Mouse (Mus musculus): ENCODE data around the gene Actn1. TPM values are rescaled to one million over a fixed set of nuclear protein-coding genes. Genes with fewer than 3 reads are reported as not detected.

Actn1 gene
- polyA plus RNA-seq, 1 experiment from 2014 or later: 51.2 TPM

DNA sequence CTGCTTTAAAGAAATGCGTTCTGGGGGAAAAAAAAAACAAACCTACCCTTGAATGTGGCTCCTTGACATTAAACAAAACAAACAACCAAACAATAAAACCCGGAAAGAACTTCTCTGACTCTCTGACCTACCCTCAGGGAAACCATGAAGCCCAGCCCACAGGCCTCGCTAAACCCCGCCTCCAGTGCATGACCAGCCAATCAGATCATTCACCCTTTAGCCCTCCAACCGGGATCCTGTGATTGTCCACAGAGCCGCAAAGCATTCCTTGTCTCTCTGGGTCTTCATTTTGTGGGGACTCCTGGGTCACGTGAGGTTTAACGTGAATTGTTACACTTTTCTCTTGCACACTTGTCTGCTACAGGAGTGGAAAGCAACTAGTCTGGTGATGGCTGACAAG is 109.5 kb downstream of the Actn1 start:
- Histone ChIP-seq H3K27me3 (ENCODE audit: control insufficient read depth, insufficient read depth, low read length) (no peaks in the 10 kb centered on the region), H3K9me3 (replicated peaks; ENCODE audit: control insufficient read depth, low read length) (0 out of 2 replicates have a peak, but pooled peaks cover 3% of the 10 kb centered on the region)
- 35% methylated on average over 8 of the region's 8 CpGs for WGBS

DNA sequence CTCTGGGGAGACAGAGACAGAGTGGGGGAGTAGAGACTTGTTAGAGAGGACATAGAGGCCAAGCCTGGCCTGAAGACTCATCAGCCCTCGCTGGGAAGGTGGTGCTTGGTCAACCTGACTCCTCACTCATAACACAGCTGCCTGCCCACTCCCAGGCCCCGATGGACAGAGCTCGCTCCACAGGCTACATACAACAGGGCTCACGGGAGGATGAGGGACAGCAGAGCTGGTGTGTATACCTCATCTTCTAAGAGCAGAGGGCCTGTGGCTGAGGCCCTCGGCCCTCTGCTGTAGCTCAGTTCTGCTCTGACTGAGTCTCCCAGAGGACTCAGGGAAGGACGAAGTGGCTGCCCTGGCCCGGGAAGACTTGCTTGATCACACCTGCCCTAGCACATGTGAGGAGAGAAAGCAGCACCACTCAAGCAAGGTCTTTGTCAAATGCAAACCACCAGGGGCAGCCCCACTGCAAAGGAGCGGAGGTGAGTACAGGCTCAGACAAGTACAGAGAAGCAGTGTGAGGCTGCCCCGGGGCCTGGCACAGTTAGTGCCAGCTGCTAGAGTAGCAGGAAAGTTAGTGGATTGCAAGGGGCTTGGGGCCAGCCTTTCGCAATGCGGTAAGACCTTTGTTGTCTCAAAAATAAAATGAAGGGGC is 112.5 kb downstream of the Actn1 start:
- 0 out of 2 replicates have a peak, but pooled peaks have one; percentile 24 for ATAC-seq (ENCODE audit: insufficient read depth, low FRiP score)
- H3K36me3 ChIP-seq (ENCODE audit: control insufficient read depth, insufficient read depth, low read length): no peaks in the 10 kb centered on the region
- peak overlapping the region; percentile 76; the same call in 1 of the 2 replicates for H3K27ac ChIP-seq (ENCODE audit: low read length)
- 0 out of 2 replicates have a peak, but pooled peaks cover 3% of the 10 kb centered on the region for H3K9me3 ChIP-seq (replicated peaks; ENCODE audit: control insufficient read depth, low read length)
- no peak overlapping the region for H3K4me3 ChIP-seq (replicated peaks; ENCODE audit: low read length)
- H3K4me1 ChIP-seq (ENCODE audit: control insufficient read depth, insufficient read depth, low read length): peaks cover 15% of the 10 kb centered on the region; the same call in 1 of the 2 replicates
- H3K9ac ChIP-seq (ENCODE audit: low read length): no peak overlapping the region
- H3K27me3 ChIP-seq (ENCODE audit: control insufficient read depth, insufficient read depth, low read length): no peaks in the 10 kb centered on the region
- 77% methylated on average over 11 of the region's 11 CpGs for WGBS
- no peak overlapping the region for H3K4me2 ChIP-seq (ENCODE audit: low read depth, low read length)

More for the DNA sequence above, 109.5 kb downstream of the Actn1 start:
- no peak overlapping the region for H3K4me3 ChIP-seq (replicated peaks; ENCODE audit: low read length)
- peak overlapping the region; percentile 28; the same call in 1 of the 2 replicates for H3K4me2 ChIP-seq (ENCODE audit: low read depth, low read length)
- H3K36me3 ChIP-seq (ENCODE audit: control insufficient read depth, insufficient read depth, low read length): no peaks in the 10 kb centered on the region
- H3K4me1 ChIP-seq (ENCODE audit: control insufficient read depth, insufficient read depth, low read length): peaks cover 11% of the 10 kb centered on the region; the same call in 1 of the 2 replicates
- no peak overlapping the region for H3K27ac ChIP-seq (ENCODE audit: low read length)
- ATAC-seq (ENCODE audit: insufficient read depth, low FRiP score): no peak
- H3K9ac ChIP-seq (ENCODE audit: low read length): no peak overlapping the region

DNA sequence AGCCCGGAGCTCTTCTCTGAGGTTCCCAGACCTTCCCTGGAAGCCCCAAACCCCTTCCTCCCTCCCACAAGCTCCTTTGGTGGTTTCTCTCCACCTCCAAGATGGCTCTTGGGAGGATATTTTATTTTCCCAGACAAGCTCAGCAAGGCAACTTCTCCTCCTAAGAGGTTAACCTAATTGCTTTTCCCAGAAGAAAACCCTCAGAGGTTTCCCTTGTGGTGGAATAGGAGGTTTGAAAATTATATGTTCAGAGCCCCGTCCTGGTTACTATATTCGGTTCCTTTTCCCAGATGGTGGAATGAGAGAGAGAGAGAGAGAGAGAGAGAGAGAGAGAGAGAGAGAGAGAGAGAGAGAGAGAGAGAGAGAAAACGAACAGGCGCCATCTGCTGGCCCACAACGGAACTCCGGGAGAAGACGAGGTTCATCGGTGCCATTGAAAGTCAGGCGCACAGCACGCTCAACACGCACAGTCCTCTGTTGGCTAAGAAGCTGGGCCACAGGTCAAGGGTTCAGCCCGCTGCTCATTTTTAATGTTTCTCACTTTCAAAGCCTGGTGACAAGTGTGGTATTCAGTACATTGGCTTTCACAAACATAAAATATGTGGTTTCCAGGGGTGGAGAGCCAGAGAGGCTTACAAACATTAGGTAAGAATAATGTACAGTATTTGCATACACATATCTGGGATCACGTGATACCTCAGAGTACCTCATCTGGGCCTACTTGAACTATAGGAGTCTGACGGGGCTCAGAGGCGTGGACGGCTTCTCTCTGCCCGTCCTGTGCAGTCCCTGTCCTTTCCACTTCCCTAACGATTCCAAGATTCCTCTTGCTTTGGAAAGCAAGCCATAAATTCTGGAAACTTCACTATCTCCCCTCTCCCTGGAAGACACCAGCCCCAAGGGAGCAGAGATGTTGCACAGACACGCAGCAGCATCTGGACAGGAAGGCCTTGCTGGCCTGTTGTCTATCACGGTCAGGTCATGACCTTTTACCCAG is 113.6 kb downstream of the Actn1 start:
- 29% methylated on average over 21 of the region's 21 CpGs for WGBS
- Histone ChIP-seq H3K9me3 (replicated peaks; ENCODE audit: control insufficient read depth, low read length) (no peaks in the 10 kb centered on the region), H3K9ac (ENCODE audit: low read length) (no peak overlapping the region), H3K4me1 (ENCODE audit: control insufficient read depth, insufficient read depth, low read length) (peaks cover 15% of the 10 kb centered on the region; the same call in 1 of the 2 replicates), H3K4me2 (ENCODE audit: low read depth, low read length) (no peak overlapping the region), H3K27me3 (ENCODE audit: control insufficient read depth, insufficient read depth, low read length) (no peaks in the 10 kb centered on the region), H3K36me3 (ENCODE audit: control insufficient read depth, insufficient read depth, low read length) (no peaks in the 10 kb centered on the region), H3K27ac (ENCODE audit: low read length) (peak overlapping the region; percentile 76), H3K4me3 (replicated peaks; ENCODE audit: low read length) (no peak overlapping the region)
- ATAC-seq (ENCODE audit: insufficient read depth, low FRiP score): peak; percentile 68

DNA sequence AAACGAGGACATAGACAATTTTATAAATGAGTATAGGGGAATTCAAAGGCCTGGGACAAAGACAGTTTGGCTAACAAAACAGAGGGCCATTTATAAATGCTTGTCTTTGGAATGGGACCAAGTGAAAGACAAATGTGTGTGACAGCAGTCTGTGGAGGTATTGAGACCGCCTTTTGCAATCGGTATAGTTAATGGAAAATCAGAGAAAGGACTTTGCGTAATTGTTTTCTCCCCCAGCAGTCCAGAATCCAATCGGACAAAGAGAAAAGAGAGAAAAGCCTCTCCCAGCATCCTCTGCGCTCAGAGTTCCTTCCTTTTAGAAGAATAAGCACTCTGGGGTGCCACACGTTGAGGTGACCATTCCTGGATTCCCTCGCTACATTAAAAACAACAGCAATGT is 114.8 kb downstream of the Actn1 start:
- no peaks in the 10 kb centered on the region for H3K36me3 ChIP-seq (ENCODE audit: control insufficient read depth, insufficient read depth, low read length)
- no peak overlapping the region for H3K9ac ChIP-seq (ENCODE audit: low read length)
- no peak overlapping the region; the same call in 1 of the 2 replicates for H3K27ac ChIP-seq (ENCODE audit: low read length)
- WGBS: 57% methylated on average over 8 of the region's 8 CpGs
- H3K4me2 ChIP-seq (ENCODE audit: low read depth, low read length): no peak overlapping the region
- no peaks in the 10 kb centered on the region for H3K27me3 ChIP-seq (ENCODE audit: control insufficient read depth, insufficient read depth, low read length)
- peaks cover 17% of the 10 kb centered on the region; the same call in 1 of the 2 replicates for H3K4me1 ChIP-seq (ENCODE audit: control insufficient read depth, insufficient read depth, low read length)
- ATAC-seq (ENCODE audit: insufficient read depth, low FRiP score): no peak
- H3K4me3 ChIP-seq (replicated peaks; ENCODE audit: low read length): no peak overlapping the region
- no peaks in the 10 kb centered on the region for H3K9me3 ChIP-seq (replicated peaks; ENCODE audit: control insufficient read depth, low read length)

DNA sequence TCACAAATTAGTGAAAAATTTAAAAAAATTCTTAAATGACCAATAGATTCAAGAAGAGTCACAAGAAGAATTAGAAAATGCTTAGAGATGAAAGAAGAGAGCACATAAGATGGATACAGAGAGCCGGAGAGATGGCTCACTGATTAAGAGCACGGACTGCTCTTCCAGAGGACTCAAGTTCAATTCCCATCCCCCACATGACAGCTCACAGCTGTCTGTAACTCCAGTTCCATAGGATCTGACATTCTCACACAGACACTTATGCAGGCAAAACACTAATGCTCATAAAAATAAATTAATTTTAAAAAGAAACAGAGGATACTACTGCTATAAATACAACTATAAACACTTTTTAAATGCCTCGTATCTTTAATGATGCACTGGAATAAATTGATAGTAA is 115.3 kb downstream of the Actn1 start:
- no peak overlapping the region for H3K4me3 ChIP-seq (replicated peaks; ENCODE audit: low read length)
- no peak overlapping the region for H3K4me2 ChIP-seq (ENCODE audit: low read depth, low read length)
- H3K27me3 ChIP-seq (ENCODE audit: control insufficient read depth, insufficient read depth, low read length): no peaks in the 10 kb centered on the region
- no peaks in the 10 kb centered on the region for H3K9me3 ChIP-seq (replicated peaks; ENCODE audit: control insufficient read depth, low read length)
- H3K36me3 ChIP-seq (ENCODE audit: control insufficient read depth, insufficient read depth, low read length): no peaks in the 10 kb centered on the region
- H3K9ac ChIP-seq (ENCODE audit: low read length): no peak overlapping the region
- peaks cover 17% of the 10 kb centered on the region; the same call in 1 of the 2 replicates for H3K4me1 ChIP-seq (ENCODE audit: control insufficient read depth, insufficient read depth, low read length)
- ATAC-seq (ENCODE audit: insufficient read depth, low FRiP score): no peak
- H3K27ac ChIP-seq (ENCODE audit: low read length): no peak overlapping the region
- 50% methylated on average over 3 of the region's 3 CpGs for WGBS

DNA sequence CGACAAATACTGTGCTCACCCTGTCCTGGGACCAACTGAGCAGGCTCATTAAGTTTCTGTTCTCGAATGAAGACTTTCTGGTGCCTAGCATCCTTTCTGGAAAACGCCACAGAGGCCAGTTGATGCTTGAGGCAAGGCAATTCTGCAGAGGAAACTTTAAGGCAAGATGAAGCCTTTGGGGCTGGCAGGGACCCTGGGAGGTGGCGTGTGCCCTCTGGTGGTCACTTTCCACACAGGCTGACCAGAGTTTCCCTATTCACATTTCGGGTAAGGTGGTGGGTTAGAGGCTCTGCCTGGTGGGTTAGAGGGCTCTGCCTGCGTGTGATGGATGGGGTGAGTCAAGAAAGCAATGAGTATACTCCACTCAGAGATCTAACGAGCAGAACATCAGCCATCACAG is 118.7 kb downstream of the Actn1 start:
- H3K27me3 ChIP-seq (ENCODE audit: control insufficient read depth, insufficient read depth, low read length): no peaks in the 10 kb centered on the region
- H3K4me3 ChIP-seq (replicated peaks; ENCODE audit: low read length): no peak overlapping the region
- no peak overlapping the region for H3K27ac ChIP-seq (ENCODE audit: low read length)
- H3K4me2 ChIP-seq (ENCODE audit: low read depth, low read length): no peak overlapping the region
- H3K9ac ChIP-seq (ENCODE audit: low read length): peak overlapping the region; percentile 33; the same call in 1 of the 2 replicates
- WGBS: 19% methylated on average over 7 of the region's 7 CpGs
- H3K9me3 ChIP-seq (replicated peaks; ENCODE audit: control insufficient read depth, low read length): no peaks in the 10 kb centered on the region
- ATAC-seq (ENCODE audit: insufficient read depth, low FRiP score): no peak
- no peaks in the 10 kb centered on the region for H3K36me3 ChIP-seq (ENCODE audit: control insufficient read depth, insufficient read depth, low read length)
- 0 out of 2 replicates have a peak, but pooled peaks cover 10% of the 10 kb centered on the region for H3K4me1 ChIP-seq (ENCODE audit: control insufficient read depth, insufficient read depth, low read length)

DNA sequence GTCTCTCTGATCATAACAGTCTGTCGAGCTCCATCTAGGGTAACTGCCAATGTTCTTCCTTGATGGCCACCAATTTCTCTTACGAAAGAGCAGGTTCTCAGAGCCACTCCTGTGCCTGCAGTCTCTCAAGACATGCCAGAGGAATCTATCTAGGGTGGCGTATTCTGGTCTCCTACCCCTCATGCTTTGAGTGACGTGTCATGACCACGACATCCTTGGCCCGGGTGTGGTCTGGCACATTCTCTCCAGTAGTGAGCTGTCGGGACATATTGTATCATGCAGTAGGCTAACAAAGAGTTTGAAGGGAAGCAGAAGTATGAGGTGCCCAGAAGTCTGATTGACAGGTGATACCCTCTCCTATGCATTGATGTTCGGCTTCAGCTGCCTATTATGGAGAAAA is 119.2 kb downstream of the Actn1 start:
- no peaks in the 10 kb centered on the region for H3K36me3 ChIP-seq (ENCODE audit: control insufficient read depth, insufficient read depth, low read length)
- no peak for ATAC-seq (ENCODE audit: insufficient read depth, low FRiP score)
- no peak overlapping the region for H3K4me3 ChIP-seq (replicated peaks; ENCODE audit: low read length)
- 0 out of 2 replicates have a peak, but pooled peaks cover 7% of the 10 kb centered on the region for H3K4me1 ChIP-seq (ENCODE audit: control insufficient read depth, insufficient read depth, low read length)
- no peaks in the 10 kb centered on the region for H3K27me3 ChIP-seq (ENCODE audit: control insufficient read depth, insufficient read depth, low read length)
- no peaks in the 10 kb centered on the region for H3K9me3 ChIP-seq (replicated peaks; ENCODE audit: control insufficient read depth, low read length)
- H3K27ac ChIP-seq (ENCODE audit: low read length): no peak overlapping the region
- no peak overlapping the region for H3K9ac ChIP-seq (ENCODE audit: low read length)
- H3K4me2 ChIP-seq (ENCODE audit: low read depth, low read length): no peak overlapping the region
- 73% methylated on average over 8 of the region's 8 CpGs for WGBS

DNA sequence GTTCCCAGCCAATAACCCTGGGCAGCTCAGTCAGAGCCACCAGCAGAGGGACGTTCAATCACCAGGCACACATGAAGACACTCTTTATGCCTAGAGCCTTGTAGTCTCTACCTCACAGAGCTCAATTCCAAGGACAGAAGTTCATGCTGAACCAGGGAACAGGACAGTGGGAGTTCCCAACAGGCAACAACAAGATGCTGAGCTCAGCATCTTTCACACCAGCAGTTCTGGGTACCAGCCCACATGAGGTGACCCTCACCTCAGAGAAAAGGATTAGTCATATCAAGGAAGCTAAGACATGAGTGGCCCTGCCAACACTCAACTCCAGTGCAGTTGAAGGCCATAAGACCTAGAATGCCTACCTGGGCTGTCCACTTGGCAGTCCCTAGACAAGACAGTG is 122.4 kb downstream of the Actn1 start:
- Histone ChIP-seq H3K4me1 (ENCODE audit: control insufficient read depth, insufficient read depth, low read length) (0 out of 2 replicates have a peak, but pooled peaks cover 2% of the 10 kb centered on the region), H3K9ac (ENCODE audit: low read length) (no peak overlapping the region), H3K4me3 (replicated peaks; ENCODE audit: low read length) (no peak overlapping the region), H3K4me2 (ENCODE audit: low read depth, low read length) (no peak overlapping the region), H3K27me3 (ENCODE audit: control insufficient read depth, insufficient read depth, low read length) (no peaks in the 10 kb centered on the region), H3K36me3 (ENCODE audit: control insufficient read depth, insufficient read depth, low read length) (no peaks in the 10 kb centered on the region), H3K9me3 (replicated peaks; ENCODE audit: control insufficient read depth, low read length) (no peaks in the 10 kb centered on the region), H3K27ac (ENCODE audit: low read length) (no peak overlapping the region)
- 62% methylated on average over 1 of the region's 1 CpGs for WGBS
- no peak for ATAC-seq (ENCODE audit: insufficient read depth, low FRiP score)

DNA sequence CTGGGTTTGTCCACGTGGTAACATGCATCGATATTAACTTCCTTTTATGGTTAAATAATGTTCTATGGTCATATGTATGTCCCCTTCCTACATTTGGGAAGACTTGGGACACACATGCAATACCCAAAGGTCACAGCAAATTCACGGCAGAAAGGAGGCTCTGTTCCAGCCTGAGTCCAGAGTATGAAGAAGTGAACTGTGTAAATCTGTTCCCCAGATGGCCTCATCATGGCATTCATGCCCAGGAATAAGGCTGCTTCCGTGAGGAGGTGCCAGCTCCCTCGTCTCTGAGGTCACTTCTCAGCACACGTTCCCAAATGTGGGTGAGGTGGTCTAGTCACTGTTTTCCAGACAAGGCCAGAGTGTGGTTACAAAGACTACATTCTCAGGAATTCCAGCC is 122.9 kb downstream of the Actn1 start:
- H3K9me3 ChIP-seq (replicated peaks; ENCODE audit: control insufficient read depth, low read length): no peaks in the 10 kb centered on the region
- WGBS: 71% methylated on average over 6 of the region's 6 CpGs
- ATAC-seq (ENCODE audit: insufficient read depth, low FRiP score): no peak
- H3K27me3 ChIP-seq (ENCODE audit: control insufficient read depth, insufficient read depth, low read length): no peaks in the 10 kb centered on the region
- no peak overlapping the region for H3K4me2 ChIP-seq (ENCODE audit: low read depth, low read length)
- no peak overlapping the region for H3K9ac ChIP-seq (ENCODE audit: low read length)
- no peaks in the 10 kb centered on the region for H3K36me3 ChIP-seq (ENCODE audit: control insufficient read depth, insufficient read depth, low read length)
- peaks cover 3% of the 10 kb centered on the region; the same call in 1 of the 2 replicates for H3K4me1 ChIP-seq (ENCODE audit: control insufficient read depth, insufficient read depth, low read length)
- H3K27ac ChIP-seq (ENCODE audit: low read length): no peak overlapping the region
- no peak overlapping the region for H3K4me3 ChIP-seq (replicated peaks; ENCODE audit: low read length)

Data from stomach, embryonic 16.5 days (tissue).